Mouse (Mus musculus) hindbrain, embryonic 13.5 days (tissue): ENCODE results near the gene Pdcd4. TPM values are rescaled to one million over a fixed set of nuclear protein-coding genes. Genes with fewer than 3 reads are reported as not detected.

ENCODE experiments used
- ATAC-seq: fragments of 200-750 bp; cut with Nextera tagmentation; 2 replicates; pipeline ENCODE4 v1.8.0; 2017; ENCODE audit warnings: moderate TSS enrichment; ENCODE audit not compliant: low FRiP score
- H3K27ac ChIP-seq: fragments of 300-500 bp; sonication (generic); 2 replicates; pipeline ENCODE4 v1.5.1; 2015; ENCODE audit warnings: inconsistent platforms, mild to moderate bottlenecking, moderate library complexity
- H3K27me3 ChIP-seq: fragments of 300-500 bp; sonication (generic); 2 replicates; pipeline ENCODE4 v1.6.1; 2015; ENCODE audit warnings: mild to moderate bottlenecking, inconsistent platforms
- H3K36me3 ChIP-seq: fragments of 300-500 bp; sonication (generic); 2 replicates; pipeline ENCODE4 v1.6.1; 2015; ENCODE audit warnings: mild to moderate bottlenecking, inconsistent platforms
- H3K4me1 ChIP-seq: fragments of 300-500 bp; sonication (generic); replicated peaks from 2 replicates; pipeline ENCODE4 v1.6.1; 2015; ENCODE audit warnings: inconsistent platforms
- H3K4me2 ChIP-seq: fragments of 300-500 bp; sonication (generic); 2 replicates; pipeline ENCODE4 v1.6.1; 2015; ENCODE audit warnings: inconsistent platforms, mild to moderate bottlenecking, moderate library complexity
- H3K4me3 ChIP-seq: fragments of 300-500 bp; sonication (generic); 2 replicates; pipeline ENCODE4 v1.5.1; 2015; ENCODE audit warnings: mild to moderate bottlenecking, inconsistent platforms
- H3K9ac ChIP-seq: fragments of 300-500 bp; sonication (generic); 2 replicates; pipeline ENCODE4 v1.6.1; 2015; ENCODE audit warnings: mild to moderate bottlenecking, inconsistent platforms
- H3K9me3 ChIP-seq: fragments of 300-500 bp; sonication (generic); 2 replicates; pipeline ENCODE4 v1.6.1; 2016; ENCODE audit warnings: inconsistent platforms
- WGBS: fragments of 180-500 bp; shearing (Covaris S2); methylation state at CpG from one replicate; pipeline ENCODE4 v1.1.7; 2015; 5-methylcytosine and 5-hydroxymethylcytosine counted together
- polyA plus RNA-seq: library from polyadenylated mRNA; unstranded; fragments of >200 nt; fragmentation: Nextera tagmentation; extraction: Ambion mirVana; gene quantifications from 2 replicates; pipeline ENCODE4 v1.2.1, GENCODE M21; 2015

The Pdcd4 gene
- polyA plus RNA-seq, 1 experiment from 2014 or later = 82.8 TPM

DNA sequence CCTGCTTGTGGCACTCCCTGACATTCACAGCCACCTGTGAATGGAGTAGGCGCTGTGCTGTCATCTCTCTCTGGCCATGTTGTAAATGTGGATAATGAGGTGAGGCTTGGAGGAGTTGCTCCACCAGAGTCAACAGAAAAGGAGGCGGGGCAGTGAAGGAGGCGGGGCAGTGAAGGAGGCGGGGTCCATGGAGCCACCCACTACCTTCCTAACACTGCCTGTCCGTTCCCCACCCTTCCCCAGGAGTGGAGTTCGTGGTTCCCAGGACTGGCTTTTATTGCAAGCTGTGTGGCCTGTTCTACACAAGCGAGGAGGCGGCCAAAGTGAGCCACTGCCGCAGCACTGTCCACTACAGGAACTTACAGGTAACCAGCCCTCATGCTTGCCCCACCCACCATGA is 32.9 kb upstream of the Pdcd4 start:
- Histone ChIP-seq H3K9me3 (no peaks in the 10 kb centered on the region), H3K4me3 (no peak overlapping the region), H3K36me3 (no peaks in the 10 kb centered on the region), H3K9ac (no peak overlapping the region), H3K27ac (no peak overlapping the region), H3K4me1 (peaks cover 14% of the 10 kb centered on the region), H3K27me3 (0 out of 2 replicates have a peak, but pooled peaks cover 6% of the 10 kb centered on the region), H3K4me2 (no peak overlapping the region)
- ATAC-seq = no peak
- 44% methylated on average over 9 of the region's 9 CpGs for WGBS

GRCm38 (mm10) chr19:53859593-53859992 is 32.4 kb upstream of the Pdcd4 start:
- Histone ChIP-seq H3K9ac (no peak overlapping the region), H3K27me3 (0 out of 2 replicates have a peak, but pooled peaks cover 6% of the 10 kb centered on the region), H3K4me2 (no peak overlapping the region), H3K36me3 (no peaks in the 10 kb centered on the region), H3K27ac (no peak overlapping the region), H3K4me1 (peaks cover 12% of the 10 kb centered on the region), H3K4me3 (no peak overlapping the region), H3K9me3 (no peaks in the 10 kb centered on the region)
- WGBS = 71% methylated on average over 7 of the region's 7 CpGs
- ATAC-seq = no peak

- Histone ChIP-seq H3K36me3 (no peaks in the 10 kb centered on the region), H3K4me1 (peaks cover 9% of the 10 kb centered on the region; the same call in 1 of the 2 replicates), H3K9ac (no peak overlapping the region), H3K9me3 (no peaks in the 10 kb centered on the region), H3K27ac (no peak overlapping the region), H3K4me3 (no peak overlapping the region), H3K4me2 (no peak overlapping the region), H3K27me3 (0 out of 2 replicates have a peak, but pooled peaks cover 2% of the 10 kb centered on the region)
- WGBS = 85% methylated on average over 7 of the region's 7 CpGs
- no peak for ATAC-seq
These were observed 30.7 kb upstream of the Pdcd4 start for GRCm38 (mm10) chr19:53861346-53861745.

DNA sequence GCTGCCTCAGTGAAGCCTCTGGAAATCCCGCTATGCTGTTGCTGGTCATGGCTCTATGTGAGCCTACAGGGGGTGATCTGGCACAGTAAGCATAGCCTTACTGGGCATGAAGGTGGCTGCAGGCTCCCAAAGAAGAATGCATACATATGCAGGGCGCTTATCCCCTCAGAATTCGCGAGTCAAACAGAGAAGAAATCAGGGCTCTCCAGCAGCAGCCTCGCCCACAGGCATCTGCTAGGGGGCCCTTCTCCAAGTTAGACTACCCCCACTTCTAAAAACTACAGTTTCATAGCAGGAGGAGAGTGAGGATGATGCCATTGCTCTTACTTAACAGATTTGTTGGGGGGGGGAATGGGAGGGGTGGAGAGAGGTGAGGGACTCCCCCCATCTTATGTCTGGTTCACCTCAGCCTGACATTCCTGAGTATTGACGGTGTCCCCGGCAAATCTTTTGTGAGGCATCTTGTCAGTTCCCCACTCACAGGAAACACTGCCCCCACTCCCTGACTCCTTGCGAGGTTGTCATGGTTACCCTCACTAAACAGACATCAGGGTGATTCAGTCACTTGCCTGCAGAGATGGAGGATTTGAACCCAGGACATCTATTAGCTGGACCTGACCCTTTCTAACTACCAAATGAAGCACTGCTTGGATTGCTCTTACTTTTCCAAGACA is 29.3 kb upstream of the Pdcd4 start:
- no peak overlapping the region for H3K4me3 ChIP-seq
- H3K27me3 ChIP-seq = 0 out of 2 replicates have a peak, but pooled peaks cover 2% of the 10 kb centered on the region
- peaks cover 6% of the 10 kb centered on the region; the same call in 1 of the 2 replicates for H3K4me1 ChIP-seq
- H3K4me2 ChIP-seq = no peak overlapping the region
- no peaks in the 10 kb centered on the region for H3K36me3 ChIP-seq
- no peak overlapping the region for H3K9ac ChIP-seq
- ATAC-seq = no peak
- H3K27ac ChIP-seq = no peak overlapping the region
- no peaks in the 10 kb centered on the region for H3K9me3 ChIP-seq
- 67% methylated on average over 8 of the region's 8 CpGs for WGBS

GRCm38 (mm10) chr19:53867238-53867637 is 24.8 kb upstream of the Pdcd4 start:
- ATAC-seq = no peak
- H3K9ac ChIP-seq = no peak overlapping the region
- H3K4me3 ChIP-seq = no peak overlapping the region
- no peaks in the 10 kb centered on the region for H3K9me3 ChIP-seq
- no peak overlapping the region for H3K27ac ChIP-seq
- no peaks in the 10 kb centered on the region for H3K4me1 ChIP-seq
- no peaks in the 10 kb centered on the region for H3K27me3 ChIP-seq
- no peak overlapping the region for H3K4me2 ChIP-seq
- H3K36me3 ChIP-seq = no peaks in the 10 kb centered on the region

- no peak overlapping the region for H3K4me3 ChIP-seq
- WGBS = 89% methylated on average over 6 of the region's 6 CpGs
- H3K36me3 ChIP-seq = no peaks in the 10 kb centered on the region
- no peak overlapping the region for H3K9ac ChIP-seq
- H3K4me2 ChIP-seq = no peak overlapping the region
- no peak for ATAC-seq
- no peak overlapping the region for H3K27ac ChIP-seq
- no peaks in the 10 kb centered on the region for H3K27me3 ChIP-seq
- no peaks in the 10 kb centered on the region for H3K9me3 ChIP-seq
- H3K4me1 ChIP-seq = no peaks in the 10 kb centered on the region
These were observed 23.9 kb upstream of the Pdcd4 start for GRCm38 (mm10) chr19:53868125-53868524.

- H3K9ac ChIP-seq = no peak overlapping the region
- no peak overlapping the region for H3K27ac ChIP-seq
- H3K27me3 ChIP-seq = no peaks in the 10 kb centered on the region
- no peaks in the 10 kb centered on the region for H3K4me1 ChIP-seq
- H3K4me2 ChIP-seq = no peak overlapping the region
- 97% methylated on average over 1 of the region's 1 CpGs for WGBS
- no peak overlapping the region for H3K4me3 ChIP-seq
- no peak for ATAC-seq
- no peaks in the 10 kb centered on the region for H3K36me3 ChIP-seq
- H3K9me3 ChIP-seq = no peaks in the 10 kb centered on the region
These were observed 23.2 kb upstream of the Pdcd4 start for GRCm38 (mm10) chr19:53868796-53869195.

DNA sequence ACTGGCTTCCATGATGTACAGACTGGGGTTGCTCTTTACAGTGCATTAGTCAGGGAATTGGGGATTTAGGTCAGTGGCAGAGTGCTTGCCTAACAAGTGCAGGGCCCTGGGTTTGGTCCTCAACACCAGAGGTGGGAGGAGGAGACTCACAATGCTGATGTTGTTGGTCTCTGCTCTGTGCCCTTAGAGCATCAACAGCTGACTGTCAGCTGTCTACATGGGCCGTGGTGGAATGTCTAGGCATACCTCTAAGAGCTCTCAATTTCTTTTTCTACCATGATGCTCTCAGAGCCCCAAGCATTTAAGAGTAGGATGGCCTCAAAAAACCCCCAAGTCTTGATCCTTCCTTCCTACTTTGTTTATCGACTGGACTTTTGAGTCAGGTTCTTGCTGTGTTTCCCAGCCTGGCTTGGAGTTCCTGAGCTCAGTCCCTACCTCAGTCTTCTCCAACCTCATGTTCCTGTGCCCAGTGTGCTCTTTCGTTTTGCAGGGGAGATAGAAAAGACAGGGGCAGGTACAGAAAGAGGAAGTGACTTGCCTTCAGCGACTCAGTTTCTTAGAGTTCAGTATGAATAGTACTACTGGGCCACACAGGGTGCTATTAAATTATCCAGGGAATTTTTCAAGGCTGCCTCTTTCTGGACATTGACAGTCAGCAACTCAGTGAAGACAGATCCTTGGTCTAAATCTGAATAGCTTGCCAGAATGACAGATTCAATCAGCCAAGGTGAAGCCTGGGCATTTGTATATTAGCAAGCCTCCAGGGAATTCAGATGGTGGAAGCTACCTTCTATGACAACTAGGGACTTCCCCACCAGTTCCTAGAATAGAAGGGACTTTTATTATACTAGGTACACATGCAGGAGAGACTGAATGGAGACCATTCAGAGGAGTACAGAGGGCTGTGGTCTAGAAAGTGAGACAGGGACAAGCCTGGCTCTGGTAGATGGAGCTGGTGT is 22.3 kb upstream of the Pdcd4 start:
- Histone ChIP-seq H3K9me3 (no peaks in the 10 kb centered on the region), H3K4me2 (no peak overlapping the region), H3K4me3 (no peak overlapping the region), H3K4me1 (no peaks in the 10 kb centered on the region), H3K27ac (no peak overlapping the region), H3K9ac (no peak overlapping the region), H3K36me3 (no peaks in the 10 kb centered on the region), H3K27me3 (no peaks in the 10 kb centered on the region)
- ATAC-seq = no peak
- WGBS = 74% methylated on average over 4 of the region's 4 CpGs

DNA sequence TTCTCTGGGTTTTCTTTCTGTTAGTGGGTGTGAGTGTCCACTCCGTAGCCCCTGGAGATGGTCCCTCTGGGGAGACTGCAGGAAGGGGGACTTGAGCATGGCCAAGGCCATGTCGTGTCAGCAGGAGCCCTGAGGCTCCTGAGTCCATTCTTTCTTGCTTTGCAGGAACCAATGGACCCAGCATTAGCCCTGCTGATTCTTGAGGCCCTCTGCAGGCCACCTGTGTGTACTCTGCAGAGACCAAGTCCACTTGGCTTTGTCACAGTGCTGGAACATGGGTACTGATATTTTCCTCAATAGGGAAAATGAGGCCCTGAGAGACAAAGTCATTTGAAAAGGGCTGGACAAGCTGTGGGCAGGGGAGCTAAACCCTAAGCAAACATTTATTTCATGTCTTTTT is 21.5 kb upstream of the Pdcd4 start:
- WGBS = 50% methylated on average over 2 of the region's 2 CpGs
- no peaks in the 10 kb centered on the region for H3K27me3 ChIP-seq

GRCm38 (mm10) chr19:53871502-53871901 is 20.5 kb upstream of the Pdcd4 start:
- Histone ChIP-seq H3K4me1 (no peaks in the 10 kb centered on the region), H3K9ac (no peak overlapping the region), H3K9me3 (no peaks in the 10 kb centered on the region), H3K4me2 (no peak overlapping the region), H3K4me3 (no peak overlapping the region), H3K36me3 (no peaks in the 10 kb centered on the region), H3K27me3 (no peaks in the 10 kb centered on the region), H3K27ac (no peak overlapping the region)
- no peak for ATAC-seq
- 92% methylated on average over 6 of the region's 6 CpGs for WGBS

More for the DNA sequence above, 21.5 kb upstream of the Pdcd4 start:
- H3K4me2 ChIP-seq = no peak overlapping the region
- no peak overlapping the region for H3K27ac ChIP-seq
- H3K4me1 ChIP-seq = no peaks in the 10 kb centered on the region
- no peaks in the 10 kb centered on the region for H3K9me3 ChIP-seq
- no peak overlapping the region for H3K4me3 ChIP-seq
- no peak for ATAC-seq
- no peak overlapping the region for H3K9ac ChIP-seq
- H3K36me3 ChIP-seq = no peaks in the 10 kb centered on the region

GRCm38 (mm10) chr19:53872994-53873713 is 18.9 kb upstream of the Pdcd4 start:
- no peak overlapping the region for H3K9ac ChIP-seq
- H3K9me3 ChIP-seq = no peaks in the 10 kb centered on the region
- H3K27me3 ChIP-seq = no peaks in the 10 kb centered on the region
- H3K4me2 ChIP-seq = no peak overlapping the region
- H3K27ac ChIP-seq = no peak overlapping the region
- H3K4me3 ChIP-seq = no peak overlapping the region
- no peak for ATAC-seq
- WGBS = 86% methylated on average over 6 of the region's 6 CpGs
- no peaks in the 10 kb centered on the region for H3K4me1 ChIP-seq
- no peaks in the 10 kb centered on the region for H3K36me3 ChIP-seq

DNA sequence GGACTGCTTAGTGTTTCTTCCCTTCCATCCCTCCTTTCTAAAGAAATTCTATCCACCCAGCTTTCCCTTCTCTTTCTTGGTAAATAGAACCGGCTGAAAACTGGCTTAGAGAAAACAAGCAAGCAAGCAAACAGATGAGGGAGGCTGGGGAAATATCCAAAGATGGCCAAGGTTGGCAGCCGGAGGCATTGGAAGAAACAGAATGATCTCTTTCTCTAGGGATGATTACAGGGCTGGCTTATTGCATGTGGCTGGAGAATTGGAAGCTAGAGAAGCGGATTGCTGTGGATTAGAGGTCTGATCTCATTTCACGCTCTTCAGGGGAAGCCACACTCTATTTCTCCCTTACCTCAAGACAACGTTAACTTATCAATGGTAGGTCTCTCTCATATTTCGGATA is 16.8 kb upstream of the Pdcd4 start:
- Histone ChIP-seq H3K36me3 (no peaks in the 10 kb centered on the region), H3K4me1 (no peaks in the 10 kb centered on the region), H3K27me3 (no peaks in the 10 kb centered on the region), H3K4me2 (no peak overlapping the region), H3K9me3 (no peaks in the 10 kb centered on the region), H3K27ac (no peak overlapping the region), H3K9ac (no peak overlapping the region), H3K4me3 (no peak overlapping the region)
- 75% methylated on average over 6 of the region's 6 CpGs for WGBS
- no peak for ATAC-seq
